Mouse (Mus musculus) midbrain, postnatal 0 days (tissue): Measurements from ENCODE around the gene Kif5a. TPM values are rescaled to one million over a fixed set of nuclear protein-coding genes. Genes with fewer than 3 reads are reported as not detected.
A peak's percentile ranks its signal among the peaks of the same experiment; 100 is the strongest.

Experiments used
- ATAC-seq: fragments of 200-750 bp; cut with Nextera tagmentation; 2 replicates; pipeline ENCODE4 v1.8.0; 2017; ENCODE audit warnings: moderate number of reproducible peaks, mild to moderate bottlenecking, moderate TSS enrichment, moderate library complexity; ENCODE audit not compliant: low FRiP score
- DNase-seq: peaks from one replicate; pipeline ENCODE4 v3.0.0-alpha.2; 2015; ENCODE audit warnings: low spot score
- H3K27ac ChIP-seq: fragments of 300-500 bp; sonication (generic); 2 replicates; pipeline ENCODE4 v1.5.1; 2014; ENCODE audit warnings: low read depth, mild to moderate bottlenecking, low read length, mixed read lengths
- H3K27me3 ChIP-seq: fragments of 300-500 bp; sonication (generic); 2 replicates; pipeline ENCODE4 v1.6.1; 2014; ENCODE audit warnings: low read length, control low read depth, mixed read lengths; ENCODE audit not compliant: insufficient read depth
- H3K36me3 ChIP-seq: fragments of 300-500 bp; sonication (generic); 2 replicates; pipeline ENCODE4 v1.6.1; 2014; ENCODE audit warnings: low read length, control low read depth, mixed read lengths; ENCODE audit not compliant: insufficient read depth
- H3K4me1 ChIP-seq: fragments of 300-500 bp; sonication (generic); 2 replicates; pipeline ENCODE4 v1.6.1; 2014; ENCODE audit warnings: mild to moderate bottlenecking, control low read depth, antibody characterized with exemption, low read length, mixed read lengths; ENCODE audit not compliant: insufficient read depth
- H3K4me2 ChIP-seq: fragments of 300-500 bp; sonication (generic); 2 replicates; pipeline ENCODE4 v1.6.1; 2014; ENCODE audit warnings: low read depth, mild to moderate bottlenecking, low read length, mixed read lengths; ENCODE audit not compliant: poor library complexity, severe bottlenecking
- H3K4me3 ChIP-seq: fragments of 300-500 bp; sonication (generic); 2 replicates; pipeline ENCODE4 v1.5.1; 2014; ENCODE audit warnings: low read depth, mild to moderate bottlenecking, low read length, moderate library complexity
- H3K9ac ChIP-seq: fragments of 300-500 bp; sonication (generic); replicated peaks from 2 replicates; pipeline ENCODE4 v1.6.1; 2014; ENCODE audit warnings: mild to moderate bottlenecking, low read length, moderate library complexity, mixed read lengths; ENCODE audit not compliant: poor library complexity, severe bottlenecking
- H3K9me3 ChIP-seq: fragments of 300-500 bp; sonication (generic); 2 replicates; pipeline ENCODE4 v1.6.1; 2016; ENCODE audit warnings: low read length, control low read depth
- CTCF ChIP-seq: IDR thresholded peaks from 2 replicates; pipeline ENCODE4 v1.5.1; 2016; ENCODE audit warnings: antibody characterized with exemption, mild to moderate bottlenecking
- WGBS: fragments of 180-500 bp; shearing (Covaris S2); extraction: QIAGEN DNeasy Blood & Tissue Kit; methylation state at CpG from one replicate; pipeline ENCODE4 v1.1.7; 2014; 5-methylcytosine and 5-hydroxymethylcytosine counted together
- polyA plus RNA-seq: library from polyadenylated mRNA; unstranded; fragments of >200 nt; fragmentation: Nextera tagmentation; extraction: Ambion mirVana; gene quantifications from 2 replicates; pipeline ENCODE4 v1.2.1, GENCODE M21; 2015
- total RNA-seq: library from RNA; depleted of rRNA; stranded (reverse); fragments of >200 nt; gene quantifications from 2 replicates; pipeline ENCODE4 v1.2.3, GENCODE M21; 2014

Kif5a gene
- total and polyA plus RNA-seq, 2 experiments from 2014 or later = 102 to 249 TPM

DNA sequence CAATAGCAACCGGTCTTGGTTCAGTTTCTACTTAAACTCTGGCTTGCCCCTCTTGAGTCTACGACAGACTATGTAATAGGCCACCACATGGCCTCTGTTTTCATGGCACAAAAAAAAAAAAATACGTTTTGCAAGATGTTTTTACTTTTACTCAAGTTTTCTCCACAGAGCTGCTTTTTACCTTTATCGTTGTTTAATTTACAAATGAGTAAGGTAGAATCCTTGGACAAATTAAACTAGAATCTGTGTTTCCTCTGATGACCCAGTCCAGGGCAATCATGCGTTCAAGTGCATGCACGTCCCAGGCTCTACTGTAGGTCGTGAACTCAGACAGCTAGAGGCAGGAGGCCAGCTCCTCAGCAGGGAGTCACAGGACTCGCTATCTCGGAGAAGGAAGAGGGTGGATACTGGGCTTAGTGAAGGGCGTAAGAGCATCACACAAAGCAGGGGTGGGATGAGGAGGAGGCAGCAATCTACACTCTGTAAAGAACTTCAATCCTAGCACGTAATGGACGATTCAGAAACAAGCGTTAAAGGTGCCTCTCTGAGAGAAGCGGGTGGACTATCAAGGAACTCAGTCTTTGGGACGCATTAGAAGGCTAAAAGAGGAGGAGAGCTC is 26.5 kb upstream of the Kif5a start:
- Histone ChIP-seq H3K27me3 (no peaks in the 10 kb centered on the region), H3K9me3 (no peaks in the 10 kb centered on the region), H3K36me3 (peaks cover 26% of the 10 kb centered on the region), H3K4me3 (peak overlapping the region; percentile 68), H3K9ac (peak overlapping the region; percentile 84), H3K4me2 (peak overlapping the region; percentile 80), H3K4me1 (peaks cover 17% of the 10 kb centered on the region), H3K27ac (peak overlapping the region; percentile 95)
- WGBS = 1% methylated on average over 15 of the region's 15 CpGs
- TF ChIP-seq CTCF = no peak
- DNase-seq = peak; percentile 61
- ATAC-seq = no peak

DNA sequence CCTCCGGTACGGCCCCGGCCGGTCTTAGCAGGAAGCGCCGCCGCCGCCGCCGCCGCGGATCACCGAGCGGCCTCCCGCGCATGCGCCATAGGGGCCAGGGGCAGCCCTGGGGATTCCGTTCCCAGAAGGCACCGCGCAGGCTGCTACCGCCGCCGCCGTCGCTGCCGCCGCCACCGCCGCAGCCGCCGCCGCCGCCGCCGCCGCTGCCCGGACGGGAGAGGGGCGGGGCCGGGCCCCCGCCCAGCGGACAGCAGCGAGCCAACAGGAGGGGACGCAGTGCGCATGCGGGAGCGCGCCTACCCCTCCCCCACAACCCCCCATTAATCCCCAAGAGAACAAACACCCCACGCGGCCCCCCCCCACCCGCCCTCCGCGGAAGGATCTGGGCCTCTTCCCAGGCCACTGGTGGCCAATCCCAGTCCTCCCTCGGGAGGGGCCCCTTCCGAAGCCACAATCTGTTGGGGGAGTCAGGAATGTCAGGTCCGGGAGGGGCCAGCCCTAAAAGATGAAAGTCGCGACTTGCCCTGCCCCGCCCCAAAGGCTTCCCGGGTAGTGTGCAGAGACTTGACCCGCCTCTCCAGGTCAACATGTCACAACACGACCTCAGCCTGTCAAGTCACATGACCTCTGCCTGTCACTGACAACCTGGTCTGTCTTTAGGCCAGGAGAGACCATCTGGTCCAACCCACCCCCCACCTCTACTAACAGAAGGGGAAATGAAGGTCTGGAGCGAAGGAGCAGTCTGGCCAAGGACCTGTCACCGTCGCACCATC is 25.8 kb upstream of the Kif5a start, which contains the start of gene Mbd6:
Gene Mbd6, minus strand, starts transcription at position 219 of the 773 bp plus-strand sequence.
- Histone ChIP-seq H3K9me3 (no peaks in the 10 kb centered on the region), H3K4me2 (peak within 1 kb of the TSS; percentile 80), H3K4me3 (peak within 1 kb of the TSS; percentile 68), H3K27ac (peak within 1 kb of the TSS; percentile 95), H3K36me3 (peaks cover 29% of the 10 kb centered on the region), H3K4me1 (peaks cover 17% of the 10 kb centered on the region), H3K27me3 (no peaks in the 10 kb centered on the region), H3K9ac (peak within 1 kb of the TSS; percentile 84)
- ATAC-seq (peak; percentile 28), DNase-seq (peak; percentile 89)
- no peak for TF ChIP-seq CTCF
- WGBS = 0% methylated on average over 26 of the region's 65 CpGs

DNA sequence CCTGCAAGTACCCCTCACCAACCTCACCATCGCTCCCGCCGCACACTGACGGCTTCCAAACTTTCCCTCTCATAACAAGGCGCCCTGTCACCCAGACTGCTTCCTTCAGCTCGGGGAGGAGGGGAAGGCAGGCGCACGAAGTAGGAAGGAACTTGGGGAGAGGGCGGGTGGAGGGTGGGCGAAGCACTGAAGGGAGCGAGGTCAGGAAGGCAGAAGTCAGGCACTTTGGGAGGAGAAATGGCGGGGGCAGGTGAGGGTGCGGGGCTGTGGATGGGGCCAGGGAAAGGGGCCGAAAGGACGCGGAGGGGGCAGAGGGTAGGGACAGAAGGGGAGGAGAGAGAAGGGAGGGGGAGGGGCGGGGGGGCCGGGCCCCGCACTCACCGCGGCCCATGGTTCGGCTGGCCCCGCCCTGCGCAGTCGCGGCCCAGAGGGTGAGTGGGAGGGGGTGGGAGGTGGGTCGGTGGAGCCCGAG is 25.2 kb upstream of the Kif5a start:
- ATAC-seq (peak; percentile 0; the same call in 1 of the 2 replicates), DNase-seq (peak; percentile 47)
- peak overlapping the region; percentile 80 for H3K4me2 ChIP-seq
- H3K9ac ChIP-seq = peak overlapping the region; percentile 84
- no peaks in the 10 kb centered on the region for H3K27me3 ChIP-seq
- no peak for TF ChIP-seq CTCF
- peak overlapping the region; percentile 68 for H3K4me3 ChIP-seq
- H3K9me3 ChIP-seq = no peaks in the 10 kb centered on the region
- WGBS = under 1% methylated on average over 22 of the region's 28 CpGs
- H3K27ac ChIP-seq = peak overlapping the region; percentile 95
- peaks cover 17% of the 10 kb centered on the region for H3K4me1 ChIP-seq
- H3K36me3 ChIP-seq = peaks cover 30% of the 10 kb centered on the region

DNA sequence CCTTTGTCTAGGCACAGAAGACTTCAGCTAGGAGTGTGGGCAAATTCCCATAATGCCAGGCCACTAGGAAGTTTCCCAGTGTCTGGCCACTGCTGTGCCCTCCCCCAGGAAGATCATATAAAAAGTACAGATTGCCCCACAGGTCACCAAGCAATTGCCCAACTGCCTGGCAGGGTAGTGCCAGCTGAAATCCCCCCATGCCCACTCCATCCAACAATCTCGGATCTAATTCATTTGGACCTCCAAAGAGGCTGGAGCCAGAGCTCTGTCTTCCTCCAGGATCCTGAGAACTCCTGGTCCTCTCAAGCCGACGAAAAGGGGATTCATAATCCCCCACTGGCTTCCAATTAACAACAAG is 24.8 kb upstream of the Kif5a start:
- TF ChIP-seq CTCF = no peak
- peak overlapping the region; percentile 84 for H3K9ac ChIP-seq
- H3K4me2 ChIP-seq = peak overlapping the region; percentile 80
- ATAC-seq (no peak), DNase-seq (no peak)
- H3K36me3 ChIP-seq = peaks cover 34% of the 10 kb centered on the region
- H3K27me3 ChIP-seq = no peaks in the 10 kb centered on the region
- H3K4me1 ChIP-seq = peaks cover 17% of the 10 kb centered on the region
- 0% methylated on average over 3 of the region's 3 CpGs for WGBS
- peak overlapping the region; percentile 95 for H3K27ac ChIP-seq
- H3K4me3 ChIP-seq = peak overlapping the region; percentile 68
- no peaks in the 10 kb centered on the region for H3K9me3 ChIP-seq

DNA sequence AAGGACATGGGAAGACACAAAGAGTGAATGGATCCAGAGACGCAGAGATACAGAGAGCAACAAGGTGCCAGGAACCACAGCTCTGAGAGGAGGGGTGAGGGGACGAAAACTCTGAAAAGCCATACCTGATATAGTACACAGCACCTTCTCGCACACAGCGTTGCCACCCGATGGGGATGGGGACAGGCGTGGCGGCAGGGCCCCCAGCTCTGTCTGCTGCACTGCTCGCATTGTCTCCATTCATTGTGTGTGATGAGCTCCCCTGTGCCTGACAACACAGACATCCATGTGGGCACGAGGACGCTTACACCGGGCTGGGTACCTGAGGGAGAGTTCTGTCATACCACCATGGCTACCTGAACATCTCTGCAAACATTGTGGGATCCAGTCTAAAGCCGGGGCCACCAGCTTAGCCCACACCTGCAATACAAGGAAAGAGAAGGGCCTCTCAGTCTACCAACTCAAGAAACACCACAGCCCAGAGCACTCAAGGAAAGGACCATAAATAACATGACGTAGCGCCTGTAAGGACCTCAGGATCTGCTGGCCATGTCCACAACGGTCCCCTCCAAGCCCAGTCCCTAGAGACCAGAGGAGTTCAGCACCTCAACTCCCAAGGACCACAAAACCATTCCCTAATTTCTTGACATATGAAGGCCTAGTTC is 24.3 kb upstream of the Kif5a start:
- Histone ChIP-seq H3K4me3 (peak overlapping the region; percentile 68), H3K4me2 (peak overlapping the region; percentile 80), H3K27me3 (no peaks in the 10 kb centered on the region), H3K9me3 (no peaks in the 10 kb centered on the region), H3K4me1 (peaks cover 17% of the 10 kb centered on the region), H3K27ac (peak overlapping the region; percentile 95), H3K36me3 (peaks cover 40% of the 10 kb centered on the region), H3K9ac (peak overlapping the region; percentile 25; the same call in 1 of the 2 replicates)
- ATAC-seq (no peak), DNase-seq (no peak)
- WGBS = 63% methylated on average over 15 of the region's 15 CpGs
- TF ChIP-seq CTCF = no peak
